Mouse (Mus musculus) cerebellum, adult 18-20 months (tissue): ENCODE measurements around the gene Rbms1.

Experiments
- DNase-seq, 2 experiments: peaks; one replicate each; pipeline ENCODE4 v3.0.0; 2021

The Rbms1 gene

DNA sequence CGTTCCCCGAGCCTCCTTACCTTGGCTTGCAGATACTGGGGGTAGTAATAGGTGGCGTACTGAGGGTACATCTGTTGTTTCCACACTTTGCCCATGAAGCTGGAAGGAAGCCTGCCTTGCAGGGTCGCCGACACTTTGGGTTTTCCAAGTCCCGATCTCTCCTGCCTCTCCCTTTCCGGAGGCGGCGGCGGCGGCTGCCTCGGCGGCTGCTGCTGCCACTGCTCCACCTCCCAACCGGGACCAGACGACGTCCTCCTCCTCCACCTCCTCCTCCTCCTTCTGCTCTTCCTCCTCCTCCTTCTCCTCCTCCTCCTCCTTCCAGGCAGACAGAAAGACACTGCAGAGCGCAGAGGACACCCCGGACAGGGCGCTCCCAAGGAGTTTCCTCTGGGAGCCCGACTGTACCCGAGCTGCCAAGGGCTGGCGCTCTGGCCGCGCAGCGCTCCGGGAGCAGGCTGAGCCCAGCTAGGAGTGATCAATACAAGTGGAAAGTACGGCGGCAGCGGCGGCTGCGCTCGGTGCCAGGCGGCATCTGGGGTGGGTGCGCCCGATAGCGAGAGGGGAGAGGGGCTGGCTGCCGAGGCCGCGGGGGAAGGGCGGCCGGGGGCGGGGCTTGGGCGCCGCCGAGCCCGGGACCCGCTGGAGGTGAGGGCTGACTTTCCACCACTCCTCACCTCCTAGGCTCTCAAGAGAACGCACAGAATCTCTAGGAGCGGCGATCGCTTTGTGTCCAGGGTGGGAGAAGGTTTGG, at the start of gene Rbms1:
Gene Rbms1 (minus strand): TSS at position 522 of the 751 bp plus-strand sequence.
- peak; percentile 27 to 36 for DNase-seq

DNA sequence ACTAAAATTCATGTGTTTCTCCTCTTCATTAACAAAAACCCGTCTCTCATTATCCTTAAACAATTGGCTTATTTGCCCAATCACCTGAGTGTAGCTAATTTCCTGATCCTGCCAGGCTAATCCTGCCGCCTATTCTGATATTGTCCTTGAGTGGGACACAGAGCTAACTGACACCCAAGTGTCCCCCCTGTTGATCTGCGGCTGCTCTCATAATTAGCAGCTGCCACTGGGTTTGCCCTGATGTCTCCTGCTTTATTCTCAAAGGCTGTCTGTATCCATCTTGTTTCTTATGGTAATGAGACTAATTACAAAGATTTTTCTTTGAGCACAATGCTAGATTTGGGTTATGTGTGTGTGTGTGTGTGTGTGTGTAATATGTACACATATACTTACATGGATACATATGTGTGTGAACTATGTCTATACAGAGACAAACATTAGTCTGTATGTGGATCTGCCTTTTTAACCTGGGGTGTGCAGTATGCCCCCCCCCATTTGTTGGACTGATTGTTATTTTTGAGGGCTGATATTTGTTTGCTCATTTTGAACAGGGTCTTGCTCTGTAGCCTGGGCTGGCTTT, 49.3 kb upstream of the Rbms1 start:
- no peak for DNase-seq

DNA sequence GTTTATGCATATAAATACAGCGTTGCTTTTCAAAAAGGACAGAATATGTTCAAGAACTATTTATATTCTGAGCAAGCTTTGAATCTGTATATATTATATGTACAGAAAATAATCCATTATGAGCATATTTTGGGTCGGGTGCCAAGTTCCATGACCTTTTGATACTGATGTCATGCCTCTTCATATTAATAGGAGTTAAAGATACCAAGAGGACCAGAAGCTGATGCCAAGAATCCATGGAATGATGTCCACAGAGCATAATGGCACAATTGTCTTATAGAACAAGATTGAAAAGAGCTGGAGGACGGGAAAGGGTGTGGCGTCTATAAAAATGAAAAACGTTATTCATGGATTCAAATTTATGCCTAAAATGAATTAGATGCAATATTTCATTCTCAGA, 23.3 kb upstream of the Rbms1 start:
- DNase-seq: no peak

DNA sequence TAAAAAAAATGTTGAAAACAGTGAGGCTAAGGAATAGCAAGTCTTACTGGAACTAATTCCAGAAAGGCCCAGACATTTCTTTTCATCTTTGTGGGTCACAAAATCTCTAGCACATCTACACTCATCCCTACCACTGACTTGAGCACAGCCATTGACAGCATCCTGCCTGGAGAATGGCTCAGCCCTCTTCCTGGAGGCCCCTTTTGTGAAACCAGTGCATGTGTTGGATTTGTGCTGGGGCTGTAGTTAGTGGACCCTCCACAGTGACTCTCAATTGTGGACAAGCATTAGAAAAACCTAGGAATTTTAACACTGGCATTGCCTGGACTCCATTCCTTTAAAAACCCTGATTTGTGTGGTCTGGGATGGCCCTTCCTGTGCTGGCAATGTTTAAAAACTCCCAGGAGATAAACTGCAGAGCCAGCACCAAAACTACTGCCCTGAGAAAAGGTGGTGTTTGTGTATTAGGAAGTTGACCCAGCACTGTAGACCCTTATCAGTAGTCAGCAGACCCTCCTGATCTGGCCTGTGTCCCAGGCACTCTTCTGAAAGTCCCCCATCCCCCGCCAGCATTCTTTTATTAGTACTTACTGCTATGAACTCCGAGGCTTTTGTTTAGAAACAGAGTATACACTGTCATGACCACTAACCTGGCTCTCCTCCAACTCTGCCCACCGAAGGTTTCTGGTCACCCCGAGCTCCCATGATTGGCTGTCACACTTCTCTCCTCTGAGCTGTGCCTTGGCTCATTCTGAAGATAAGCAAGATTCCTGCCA, 15.7 kb upstream of the Rbms1 start:
- no peak for DNase-seq

DNA sequence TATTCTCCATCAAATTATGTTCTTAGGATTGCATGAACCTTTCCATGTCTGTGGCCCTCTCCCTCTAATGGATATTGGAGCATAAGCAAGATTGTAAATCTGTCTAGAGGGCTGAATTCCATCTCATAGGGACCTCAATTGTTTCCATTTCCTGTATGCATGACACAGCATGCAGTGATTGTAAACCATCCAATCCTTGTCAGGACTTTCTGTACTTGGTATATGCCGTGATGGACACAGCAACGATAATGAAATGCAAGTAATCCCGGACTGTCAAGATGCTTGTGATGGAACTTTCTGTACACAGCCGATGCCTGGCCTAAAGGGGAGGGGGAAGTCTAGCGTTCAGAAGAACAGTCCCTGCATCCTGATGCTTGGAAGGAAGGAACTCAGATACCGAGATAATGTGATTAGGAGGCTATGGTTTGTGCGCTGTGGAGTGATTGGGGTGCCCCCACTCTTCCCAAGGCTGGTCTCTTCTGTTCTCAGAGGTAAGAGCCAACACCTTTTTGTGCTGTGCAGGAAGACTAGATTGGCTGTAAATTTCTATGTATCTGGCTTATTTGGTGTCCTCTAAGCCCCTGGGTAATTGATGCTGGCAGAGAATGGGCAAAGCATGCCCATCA, 9.3 kb upstream of the Rbms1 start:
- no peak for DNase-seq

DNA sequence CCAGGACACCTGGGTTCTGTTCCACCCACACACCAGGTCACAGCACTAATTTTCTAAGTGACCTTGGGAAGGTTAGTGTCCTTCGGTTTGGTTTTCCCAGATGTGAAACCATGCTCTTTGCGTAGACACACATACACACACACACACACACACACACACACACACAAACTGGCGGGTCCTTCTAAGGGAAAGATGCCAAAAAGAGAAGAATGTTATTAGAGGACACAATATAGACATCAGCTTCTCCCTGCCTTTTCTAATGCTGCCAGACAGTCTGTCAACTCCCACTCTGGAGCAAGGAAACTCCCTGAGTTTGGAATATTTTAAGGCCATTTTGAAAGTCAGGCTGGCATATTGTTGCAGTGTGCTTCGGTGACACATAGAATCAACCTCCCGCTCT, 624 bp upstream of the Rbms1 start:
- DNase-seq: no peak

DNA sequence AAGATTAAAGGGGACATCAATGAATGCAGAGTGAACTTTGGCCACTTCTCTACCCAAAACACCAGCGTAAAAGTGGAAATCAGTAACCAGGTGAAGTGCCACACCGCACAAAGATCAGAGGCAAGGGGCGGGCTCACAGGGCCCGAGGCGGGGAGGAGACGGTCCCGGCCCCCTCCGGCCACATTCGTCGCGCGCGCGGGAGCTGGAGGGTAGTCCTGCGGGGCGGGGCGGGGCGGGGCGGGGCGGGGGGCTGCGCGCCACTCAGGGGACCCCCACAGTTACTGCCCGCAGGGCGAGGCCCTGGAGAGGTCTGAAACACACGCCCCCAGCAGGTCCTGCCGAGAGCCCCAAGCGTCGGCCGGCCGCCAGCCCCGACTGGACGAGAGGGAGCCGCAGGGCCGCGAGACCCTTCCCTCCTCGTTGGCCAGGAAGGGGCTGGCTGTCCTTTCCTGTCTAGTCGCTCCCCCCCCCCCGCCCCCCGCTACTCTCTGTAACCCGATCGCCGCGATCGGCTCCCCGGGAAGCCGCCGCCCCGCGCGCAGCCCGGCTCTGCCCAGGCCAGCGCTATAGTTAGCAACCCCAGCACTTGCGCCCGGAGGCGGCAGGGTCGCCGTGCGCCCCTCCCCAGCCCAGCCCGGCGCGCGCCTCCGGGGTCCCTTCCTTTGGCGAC, 856 bp downstream of the Rbms1 start:
- DNase-seq: peak in 1 of 2 experiments; percentile 11

DNA sequence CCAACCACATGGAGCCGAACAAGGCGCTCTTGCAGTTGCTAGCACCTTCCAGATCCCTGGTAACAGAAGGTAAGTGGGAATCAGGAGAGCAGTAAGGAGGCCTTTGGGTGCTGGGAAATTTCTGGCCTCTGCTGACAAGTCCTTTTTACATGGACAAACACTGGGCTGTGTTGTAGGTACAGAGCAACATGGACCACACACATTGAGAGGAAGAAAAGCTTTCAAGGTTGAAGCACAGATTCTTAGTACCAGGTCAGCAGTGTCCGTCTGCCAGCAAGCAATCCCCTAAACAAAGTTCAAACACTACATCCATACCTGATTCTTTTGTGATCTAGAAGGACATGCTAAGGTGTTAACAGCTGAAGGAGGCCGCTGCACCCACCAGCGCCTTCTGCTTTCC, 1.7 kb downstream of the Rbms1 start:
- DNase-seq: no peak

DNA sequence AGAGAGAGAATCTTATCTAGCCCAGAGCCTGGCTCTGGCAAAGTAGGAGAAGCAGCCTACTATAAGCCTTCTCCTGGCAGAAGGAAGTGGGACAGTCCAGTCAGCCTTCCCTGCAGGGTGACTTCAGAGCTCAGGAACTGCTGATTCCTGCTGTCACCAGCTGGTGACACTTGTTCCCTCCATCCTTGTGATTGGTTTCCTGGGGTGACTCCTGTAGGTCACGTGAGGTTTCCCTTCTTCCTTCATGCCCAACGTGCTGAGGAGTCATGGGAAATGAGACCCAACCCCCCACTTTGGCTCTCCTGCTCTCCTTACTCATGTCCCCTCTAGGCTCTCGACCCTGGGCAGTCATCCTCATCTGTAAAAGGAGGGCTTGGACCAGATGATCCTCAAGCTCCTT, 14.8 kb downstream of the Rbms1 start:
- DNase-seq: no peak

DNA sequence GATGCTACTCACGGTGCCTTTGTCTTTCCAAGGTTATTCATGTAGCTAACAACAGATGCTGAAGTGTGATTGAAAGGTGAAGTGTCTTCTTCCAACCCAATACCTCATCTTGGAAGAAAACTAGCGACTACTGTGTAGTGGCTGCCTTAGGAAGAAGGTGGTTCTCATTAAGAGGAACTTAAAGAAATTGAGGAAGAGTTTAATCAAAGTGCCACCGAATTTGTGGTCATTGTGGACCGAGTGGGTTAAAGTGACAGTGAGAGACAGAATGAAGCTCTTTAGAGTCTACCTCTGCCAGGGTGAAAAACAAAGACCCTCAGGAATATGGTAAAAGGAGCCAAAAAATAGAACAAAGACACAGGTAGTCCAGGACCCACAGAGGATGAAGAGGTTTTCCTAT, 15.2 kb downstream of the Rbms1 start:
- no peak for DNase-seq

DNA sequence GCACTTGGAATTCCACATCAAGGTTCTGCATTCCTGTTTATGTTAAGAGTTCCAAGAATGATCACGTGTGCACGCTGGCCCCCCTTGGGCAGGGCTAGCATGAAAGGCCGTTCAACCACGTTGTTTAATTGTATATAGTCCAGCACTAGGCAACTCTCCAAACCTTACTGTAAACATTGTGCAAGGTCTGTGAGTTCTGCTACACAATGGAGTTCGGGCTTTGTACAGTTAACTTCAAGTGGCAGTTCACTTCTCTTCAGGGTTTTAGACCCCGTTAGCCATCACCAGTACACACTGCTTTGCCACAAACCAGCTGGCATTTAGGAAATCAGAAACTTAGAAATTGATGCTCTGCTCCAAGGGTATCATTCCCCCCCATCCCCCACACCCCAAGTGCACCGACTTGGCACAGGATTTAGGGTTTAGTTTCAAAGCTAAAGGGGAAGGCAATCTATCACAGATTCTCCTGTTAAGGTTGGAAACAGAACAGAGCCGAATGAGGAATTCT, 22.5 kb downstream of the Rbms1 start:
- no peak for DNase-seq

DNA sequence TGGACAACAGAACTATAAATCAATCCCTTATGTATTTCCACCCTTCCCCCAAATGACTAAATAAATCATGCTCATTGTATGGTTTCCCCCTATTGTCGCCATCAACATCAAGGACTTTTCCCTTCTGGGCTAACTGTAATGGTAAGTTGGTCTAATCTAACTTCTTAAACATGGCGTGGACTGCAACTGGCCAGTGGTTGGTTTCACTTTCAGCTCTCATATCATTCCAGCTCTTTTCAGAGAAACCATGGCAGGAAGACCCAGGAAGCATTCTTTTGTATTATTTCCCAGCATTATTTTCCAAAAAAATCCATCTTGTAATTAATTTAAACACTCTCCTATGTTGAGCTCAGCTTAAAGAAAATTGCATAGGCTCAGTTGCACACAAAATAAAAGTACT, 23.0 kb downstream of the Rbms1 start:
- no peak for DNase-seq

DNA sequence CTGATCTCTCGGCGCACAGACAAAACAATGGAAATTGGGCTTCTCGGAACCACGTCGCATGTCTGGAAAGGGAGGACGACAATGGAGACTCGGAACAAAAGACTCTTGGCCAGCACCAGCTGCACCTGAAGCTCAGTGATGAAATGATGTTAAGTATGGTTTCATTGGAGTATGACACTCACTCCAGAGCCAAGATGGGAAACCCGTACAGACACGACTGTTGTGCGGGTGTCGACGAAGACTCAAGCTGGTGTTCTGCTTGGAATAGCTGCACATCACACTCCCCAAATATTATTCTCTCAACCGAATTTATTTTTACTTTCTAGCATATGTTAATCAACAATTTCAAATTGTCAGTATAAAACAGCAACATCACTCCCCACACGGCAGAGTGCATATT, 26.1 kb downstream of the Rbms1 start:
- no peak for DNase-seq

DNA sequence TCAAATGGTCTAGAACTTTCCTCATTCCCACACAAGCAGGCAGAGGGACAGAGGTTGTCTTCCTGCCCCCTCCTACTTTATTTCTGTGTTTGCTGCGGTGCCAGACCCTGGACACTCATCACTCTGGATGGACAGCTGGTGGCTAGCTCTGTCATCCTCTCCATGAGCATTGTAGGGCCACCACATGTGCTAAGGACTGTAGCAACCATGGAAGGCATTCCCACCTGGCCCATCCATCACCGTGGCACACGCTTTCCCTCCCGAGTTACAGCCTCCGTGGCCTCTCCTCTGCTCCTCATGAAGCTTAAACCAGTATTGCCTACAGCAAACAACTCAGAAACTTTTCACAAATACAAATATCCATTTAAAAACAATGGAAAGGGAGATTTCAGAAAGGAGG, 34.0 kb downstream of the Rbms1 start:
- DNase-seq: no peak

DNA sequence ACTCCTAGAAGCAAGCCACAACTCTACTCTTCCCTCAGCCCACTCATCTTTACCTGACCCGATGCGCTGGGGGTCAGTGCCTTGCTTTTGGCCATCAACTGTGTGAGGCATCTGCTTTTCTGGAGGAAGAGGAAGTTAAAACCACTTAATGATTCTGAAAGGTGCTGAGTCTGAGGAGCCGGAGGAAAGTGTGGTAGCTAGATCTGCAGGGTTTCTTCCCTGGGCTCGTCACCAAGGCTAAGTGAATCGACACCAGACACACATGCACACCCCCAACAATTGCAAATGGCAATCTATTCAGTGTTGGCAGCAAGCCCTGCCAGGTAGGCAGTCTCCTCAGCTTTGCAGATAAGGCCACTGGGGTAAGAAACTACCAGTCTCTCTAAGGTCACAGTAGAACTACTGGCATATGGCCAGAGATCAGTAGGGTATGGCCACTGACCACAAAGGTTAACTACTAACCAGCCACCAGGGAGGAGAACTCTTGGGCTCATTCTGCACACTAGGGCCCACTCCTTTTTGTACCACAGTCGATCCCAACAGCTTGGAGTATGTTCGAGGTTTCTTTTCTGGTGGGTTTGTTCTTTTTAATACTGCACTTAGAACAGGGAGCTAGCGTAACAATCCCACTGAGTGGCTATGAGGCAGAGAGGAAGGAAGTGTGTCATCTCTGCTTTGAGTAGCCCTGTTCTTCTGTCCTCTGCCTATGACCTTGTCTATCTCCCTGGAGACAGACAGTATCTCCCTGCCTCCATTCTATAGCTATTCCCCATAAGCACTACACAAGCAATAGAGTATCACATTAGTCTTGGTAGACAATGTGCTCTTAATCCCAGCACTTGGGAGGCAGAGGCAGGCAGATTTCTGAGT, 34.9 kb downstream of the Rbms1 start:
- DNase-seq: no peak

DNA sequence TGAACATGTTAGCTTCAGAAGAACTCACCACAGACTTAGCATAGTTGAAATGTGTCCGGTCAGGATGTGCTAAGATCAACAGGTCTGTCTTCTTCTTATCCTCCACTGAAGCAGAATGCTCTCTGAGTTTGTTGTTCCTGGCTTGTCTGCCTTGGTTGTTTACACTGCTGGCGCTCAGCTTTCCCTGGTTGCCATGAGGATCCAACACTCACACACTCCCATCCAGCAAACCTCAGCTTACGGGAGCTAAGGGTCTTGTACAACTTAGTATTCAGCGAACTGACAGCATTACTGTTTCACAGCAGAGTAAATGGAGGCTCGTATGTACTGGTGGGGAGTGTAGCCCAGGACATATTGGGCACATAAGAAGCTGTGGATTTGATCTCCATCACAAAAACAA, 37.9 kb downstream of the Rbms1 start:
- no peak for DNase-seq

DNA sequence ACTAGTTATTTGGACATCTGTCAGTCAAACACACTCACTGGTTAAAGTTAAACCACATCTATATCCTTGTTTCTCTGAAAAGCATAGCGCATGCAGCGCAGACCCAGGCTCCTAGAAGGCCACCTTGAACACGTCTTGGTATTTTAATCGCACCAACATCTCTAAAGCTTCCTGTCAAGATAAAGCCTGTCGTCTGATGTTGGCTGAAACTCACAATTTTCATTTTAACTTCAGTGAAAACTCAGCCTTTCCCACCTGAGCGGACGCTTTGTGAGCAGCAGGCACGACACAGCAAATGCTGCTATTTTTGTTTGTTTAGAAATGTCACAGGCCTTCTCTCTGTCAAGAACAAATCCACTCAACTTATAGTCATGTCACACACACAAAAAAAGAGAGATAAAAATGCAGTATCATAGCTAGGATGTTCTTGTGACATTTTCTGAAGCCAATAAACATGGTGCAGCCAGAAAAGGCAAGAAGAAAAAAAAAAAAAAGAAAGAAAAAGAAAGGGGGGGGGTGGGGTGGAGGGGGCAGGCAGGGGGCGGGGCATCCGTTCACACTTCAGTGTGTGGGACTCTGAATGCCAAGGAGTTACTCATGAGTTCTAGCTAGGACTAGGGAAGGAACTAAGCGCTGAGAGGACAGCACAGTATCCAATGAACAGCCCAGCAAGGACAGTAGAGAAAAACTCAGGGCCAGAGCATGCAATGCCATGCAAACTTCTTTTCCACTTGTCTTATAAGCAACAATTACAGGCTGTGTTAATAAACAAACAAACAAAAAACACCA, 39.0 kb downstream of the Rbms1 start:
- DNase-seq: no peak

DNA sequence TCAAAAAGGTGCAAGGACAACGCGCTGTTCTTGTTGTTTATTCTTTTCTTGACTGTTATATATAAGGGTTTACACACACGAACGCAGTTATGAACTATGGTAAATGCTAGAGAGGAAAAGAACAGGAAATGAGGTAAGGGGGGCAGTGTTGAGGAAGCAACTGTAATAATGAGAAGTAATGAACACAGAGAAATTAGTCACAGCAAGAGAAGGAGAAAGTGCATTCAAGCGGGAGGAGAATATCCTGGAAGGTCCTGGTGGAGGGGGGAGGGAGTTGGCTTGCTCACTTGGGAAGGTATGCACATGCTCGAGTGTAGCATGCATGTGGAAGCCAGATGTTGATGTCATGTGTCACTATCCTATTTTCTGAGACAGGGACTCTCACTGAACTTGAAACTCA, 39.9 kb downstream of the Rbms1 start:
- no peak for DNase-seq

DNA sequence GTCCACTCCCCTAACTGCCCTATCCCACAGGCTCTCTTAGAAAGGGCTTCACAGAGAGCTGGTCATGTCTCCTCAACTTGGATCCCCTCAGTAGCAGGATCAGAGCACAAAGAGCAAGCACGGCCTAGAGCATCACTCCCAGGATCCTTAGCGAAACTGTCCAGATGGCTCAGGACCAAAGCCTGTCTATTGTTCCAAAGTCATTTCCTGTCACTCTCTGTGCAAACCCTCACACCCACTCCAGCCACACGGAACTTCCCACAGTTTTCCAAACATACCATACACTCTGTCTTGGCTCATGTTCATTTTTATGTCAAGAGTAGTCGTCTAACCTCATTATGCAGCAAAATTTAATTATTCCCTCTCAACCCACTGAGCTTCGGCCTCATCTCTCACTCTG, 40.6 kb downstream of the Rbms1 start:
- no peak for DNase-seq

DNA sequence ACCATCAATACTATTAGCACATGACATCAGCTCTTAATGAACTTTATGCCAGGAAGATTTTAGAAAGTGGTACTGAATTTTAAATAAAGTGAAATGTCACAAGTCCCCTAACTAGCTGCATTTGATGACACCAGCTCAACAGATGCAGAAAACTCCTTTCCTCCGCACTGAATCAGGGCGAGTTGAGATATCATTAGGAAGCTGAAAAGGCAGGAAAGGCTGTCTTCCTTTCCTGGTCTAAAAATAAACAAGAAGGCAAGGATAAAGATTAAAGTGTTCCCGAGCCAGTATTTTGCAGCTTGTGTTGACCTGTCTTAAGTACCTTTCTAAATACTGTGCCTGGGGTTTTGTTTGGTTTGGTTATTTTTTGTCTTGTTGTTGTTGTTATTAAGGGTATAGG, 42.9 kb downstream of the Rbms1 start:
- DNase-seq: no peak

DNA sequence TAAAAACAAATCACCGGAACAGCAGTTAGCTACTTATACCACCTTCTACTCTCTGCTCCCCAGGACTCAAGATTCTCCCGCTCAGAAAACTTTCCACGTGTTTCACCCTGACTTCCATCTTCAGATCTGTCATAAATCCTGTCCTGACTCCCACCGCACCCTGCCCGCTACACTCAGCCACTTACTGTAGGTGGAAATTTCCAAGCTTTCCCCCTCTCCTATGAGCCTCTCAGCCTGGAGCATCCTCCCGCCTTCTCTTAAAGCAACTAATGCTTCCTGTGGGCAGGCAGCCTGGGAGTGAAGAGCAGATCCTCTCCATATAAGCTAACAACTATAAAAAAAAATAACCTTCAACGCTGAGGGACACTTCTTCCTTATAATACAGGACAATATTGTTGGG, 44.6 kb downstream of the Rbms1 start:
- no peak for DNase-seq
